Mouse (Mus musculus) hindbrain, embryonic 15.5 days (tissue): ENCODE measurements around the gene Nr2c2. TPM values are rescaled to one million over a fixed set of nuclear protein-coding genes. Genes with fewer than 3 reads are reported as not detected.
A peak's percentile ranks its signal among the peaks of the same experiment; 100 is the strongest.
"Not testable (repeated sequence)": the region's sequence is repeated elsewhere in the genome, so short reads cannot be mapped to it uniquely, and the experiment has no call there.

Source experiments
- ATAC-seq: fragments of 200-750 bp; cut with Nextera tagmentation; 2 replicates; pipeline ENCODE4 v1.8.0; 2017; ENCODE audit warnings: low read depth, moderate number of reproducible peaks, moderate TSS enrichment; ENCODE audit not compliant: low FRiP score
- H3K27ac ChIP-seq: fragments of 300-500 bp; sonication (generic); replicated peaks from 2 replicates; pipeline ENCODE4 v1.5.1; 2015; ENCODE audit warnings: mild to moderate bottlenecking, inconsistent platforms
- H3K27me3 ChIP-seq: fragments of 300-500 bp; sonication (generic); 2 replicates; pipeline ENCODE4 v1.6.1; 2015; ENCODE audit warnings: control low read depth, inconsistent platforms
- H3K36me3 ChIP-seq: fragments of 300-500 bp; sonication (generic); 2 replicates; pipeline ENCODE4 v1.6.1; 2015; ENCODE audit warnings: control low read depth, inconsistent platforms
- H3K4me1 ChIP-seq: fragments of 300-500 bp; sonication (generic); replicated peaks from 2 replicates; pipeline ENCODE4 v1.6.1; 2015; ENCODE audit warnings: control low read depth, inconsistent platforms
- H3K4me2 ChIP-seq: fragments of 300-500 bp; sonication (generic); 2 replicates; pipeline ENCODE4 v1.6.1; 2015; ENCODE audit warnings: moderate library complexity, mild to moderate bottlenecking, inconsistent platforms
- H3K4me3 ChIP-seq: fragments of 300-500 bp; sonication (generic); 2 replicates; pipeline ENCODE4 v1.5.1; 2015; ENCODE audit warnings: mild to moderate bottlenecking, inconsistent platforms
- H3K9ac ChIP-seq: fragments of 300-500 bp; sonication (generic); 2 replicates; pipeline ENCODE4 v1.6.1; 2015; ENCODE audit warnings: inconsistent platforms
- H3K9me3 ChIP-seq: fragments of 300-500 bp; sonication (generic); 2 replicates; pipeline ENCODE4 v1.6.1; 2016; ENCODE audit warnings: control low read depth, inconsistent platforms
- WGBS: fragments of 180-500 bp; shearing (Covaris S2); methylation state at CpG from one replicate; pipeline ENCODE4 v1.1.7; 2015; 5-methylcytosine and 5-hydroxymethylcytosine counted together
- polyA plus RNA-seq: library from polyadenylated mRNA; unstranded; fragments of >200 nt; fragmentation: Nextera tagmentation; extraction: Ambion mirVana; gene quantifications from 2 replicates; pipeline ENCODE4 v1.2.1, GENCODE M21; 2015

The Nr2c2 gene
- polyA plus RNA-seq, 1 experiment from 2014 or later, result 39.4 TPM

DNA sequence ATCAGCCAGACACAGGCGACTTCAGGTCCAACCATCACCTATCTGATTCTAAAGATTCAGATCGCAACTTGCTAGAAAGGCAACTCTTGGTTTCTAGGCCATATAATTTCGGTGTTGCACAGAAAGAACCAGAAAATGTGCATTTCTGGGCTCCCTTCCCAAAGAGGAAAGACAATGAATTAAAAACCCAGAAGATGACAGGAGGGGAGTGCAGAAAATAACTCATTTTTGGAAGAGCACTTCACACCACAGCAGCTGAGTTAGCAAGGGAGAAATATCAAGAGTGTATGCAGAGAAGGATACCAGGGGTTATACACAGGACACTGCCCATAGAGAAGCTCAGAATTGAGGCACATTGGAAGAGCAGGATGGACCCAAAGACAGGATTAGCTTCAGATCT is 6.3 kb upstream of the Nr2c2 start:
- H3K9me3 ChIP-seq, result no peaks in the 10 kb centered on the region
- no peaks in the 10 kb centered on the region for H3K27me3 ChIP-seq
- H3K4me3 ChIP-seq, result no peak overlapping the region
- 87% methylated on average over 3 of the region's 3 CpGs for WGBS
- no peaks in the 10 kb centered on the region for H3K36me3 ChIP-seq
- H3K27ac ChIP-seq, result no peak overlapping the region
- H3K4me1 ChIP-seq, result peaks cover under 1% of the 10 kb centered on the region
- no peak for ATAC-seq
- no peak overlapping the region for H3K4me2 ChIP-seq
- no peak overlapping the region for H3K9ac ChIP-seq

GRCm38 (mm10) chr6:92089141-92089540 is 2.0 kb upstream of the Nr2c2 start:
- 86% methylated on average over 7 of the region's 7 CpGs for WGBS
- H3K4me2 ChIP-seq, H3K27me3 ChIP-seq, ATAC-seq, H3K9ac ChIP-seq, H3K9me3 ChIP-seq, H3K36me3 ChIP-seq, H3K27ac ChIP-seq, H3K4me3 ChIP-seq: not testable (repeated sequence)
- H3K4me1 ChIP-seq, result peaks cover 25% of the 10 kb centered on the region

DNA sequence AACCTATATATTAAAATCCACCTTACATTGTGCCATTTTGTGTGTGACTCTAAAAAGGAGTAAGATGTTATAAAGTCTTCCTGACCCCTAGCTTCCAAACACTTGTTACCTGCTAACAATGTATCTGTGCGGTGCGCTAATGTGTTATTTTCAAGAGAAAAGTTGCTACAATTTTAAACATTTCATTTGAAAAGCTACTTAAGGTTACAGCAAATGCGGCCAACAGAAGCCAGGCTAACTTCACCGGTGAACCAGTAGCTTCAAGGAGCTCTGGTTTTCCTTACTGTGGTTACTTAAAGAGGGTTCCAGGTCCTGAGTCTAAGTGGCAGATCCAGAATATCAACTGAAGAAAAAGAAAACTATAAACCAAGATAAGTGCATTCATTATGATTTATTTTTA is 1.2 kb upstream of the Nr2c2 start:
- no peak for ATAC-seq
- no peaks in the 10 kb centered on the region for H3K9me3 ChIP-seq
- no peaks in the 10 kb centered on the region for H3K36me3 ChIP-seq
- H3K4me1 ChIP-seq, result peaks cover 33% of the 10 kb centered on the region
- 0 out of 2 replicates have a peak overlapping the region, but pooled peaks have one; percentile 13 for H3K4me3 ChIP-seq
- no peak overlapping the region; the same call in 1 of the 2 replicates for H3K27ac ChIP-seq
- H3K4me2 ChIP-seq, result peak overlapping the region; percentile 67
- peak overlapping the region; percentile 10; the same call in 1 of the 2 replicates for H3K9ac ChIP-seq
- WGBS, result 92% methylated on average over 4 of the region's 4 CpGs
- no peaks in the 10 kb centered on the region for H3K27me3 ChIP-seq

DNA sequence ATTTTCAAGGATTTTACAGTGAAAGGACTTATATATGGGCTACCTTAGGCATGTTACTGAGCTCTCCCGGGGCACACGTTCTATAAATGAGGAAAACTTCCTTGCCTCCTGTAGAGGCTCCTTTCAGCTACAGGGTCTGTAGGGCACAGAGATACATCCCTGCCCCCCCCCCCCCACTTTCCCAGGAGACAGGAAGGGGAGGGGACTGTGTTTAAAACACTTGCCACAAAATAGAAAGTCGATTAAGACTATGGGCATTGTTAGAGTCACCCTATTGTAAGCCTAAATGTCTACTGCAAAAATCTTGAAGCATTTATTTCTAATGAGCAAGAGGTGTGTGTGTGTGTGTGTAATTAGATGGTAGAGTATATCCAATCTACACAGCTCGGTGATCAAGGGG is 693 bp upstream of the Nr2c2 start:
- Histone ChIP-seq H3K4me3 (peak overlapping the region; percentile 96), H3K27ac (peak overlapping the region; percentile 98), H3K9me3 (no peaks in the 10 kb centered on the region), H3K9ac (peak overlapping the region; percentile 97), H3K27me3 (no peaks in the 10 kb centered on the region), H3K4me1 (peaks cover 38% of the 10 kb centered on the region), H3K36me3 (no peaks in the 10 kb centered on the region), H3K4me2 (peak overlapping the region; percentile 67)
- no peak for ATAC-seq
- WGBS, result 2% methylated on average over 4 of the region's 4 CpGs

- H3K4me2 ChIP-seq, result peak overlapping the region; percentile 67
- WGBS, result 0% methylated on average over 57 of the region's 81 CpGs
- peaks cover 38% of the 10 kb centered on the region for H3K4me1 ChIP-seq
- no peaks in the 10 kb centered on the region for H3K36me3 ChIP-seq
- ATAC-seq, result peak; percentile 99
- peak overlapping the region; percentile 97 for H3K9ac ChIP-seq
- H3K9me3 ChIP-seq, result no peaks in the 10 kb centered on the region
- peak overlapping the region; percentile 96 for H3K4me3 ChIP-seq
- H3K27ac ChIP-seq, result peak overlapping the region; percentile 98
- H3K27me3 ChIP-seq, result no peaks in the 10 kb centered on the region
Observed at GRCm38 (mm10) chr6:92091767-92092489, 738 bp downstream of the Nr2c2 start.

DNA sequence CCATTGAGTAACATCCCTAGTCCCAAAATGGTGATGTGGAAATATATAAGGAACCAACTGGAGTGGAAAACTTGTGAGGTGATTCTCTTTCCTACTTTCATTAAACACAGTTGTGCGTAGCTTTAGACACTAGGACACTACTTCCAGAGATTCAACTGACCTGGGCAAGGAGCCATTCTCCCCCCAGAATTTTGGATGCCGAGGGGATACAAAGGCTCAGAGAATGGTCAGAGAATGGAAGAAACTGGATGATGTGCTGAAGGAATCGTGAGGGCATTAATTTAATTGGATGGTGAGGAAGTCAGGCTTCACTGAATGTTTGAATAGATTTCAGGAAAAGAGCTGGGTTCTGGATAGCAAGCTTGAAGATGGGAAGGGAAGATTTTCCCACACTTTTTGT is 1.5 kb downstream of the Nr2c2 start:
- H3K9ac ChIP-seq, result peak overlapping the region; percentile 97
- peak overlapping the region; percentile 98 for H3K27ac ChIP-seq
- peak overlapping the region; percentile 96 for H3K4me3 ChIP-seq
- no peaks in the 10 kb centered on the region for H3K27me3 ChIP-seq
- H3K4me1 ChIP-seq, result peaks cover 38% of the 10 kb centered on the region
- H3K36me3 ChIP-seq, result no peaks in the 10 kb centered on the region
- no peaks in the 10 kb centered on the region for H3K9me3 ChIP-seq
- peak overlapping the region; percentile 67 for H3K4me2 ChIP-seq
- WGBS, result 14% methylated on average over 3 of the region's 3 CpGs
- ATAC-seq, result no peak

DNA sequence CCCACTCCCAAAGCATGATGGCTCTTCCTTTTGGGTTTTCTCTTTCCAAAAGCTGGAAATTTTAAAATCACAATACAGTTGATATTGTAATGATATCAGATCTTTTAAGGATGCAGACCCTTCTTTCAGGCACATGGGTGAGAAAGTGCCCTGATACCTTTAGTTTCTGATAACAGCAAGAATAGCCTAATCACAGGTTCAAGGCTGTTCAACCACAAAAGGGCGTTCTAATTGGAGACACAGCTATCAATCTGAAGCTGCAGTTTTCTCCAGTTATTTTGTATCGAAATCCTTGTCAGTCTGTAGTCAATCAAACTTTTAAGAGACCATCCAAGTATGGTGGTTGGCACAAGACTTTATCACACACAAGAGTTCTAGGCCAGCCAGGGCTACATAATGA is 2.7 kb downstream of the Nr2c2 start:
- H3K36me3 ChIP-seq, result no peaks in the 10 kb centered on the region
- no peak overlapping the region for H3K4me3 ChIP-seq
- no peak overlapping the region for H3K9ac ChIP-seq
- no peak overlapping the region for H3K27ac ChIP-seq
- peak overlapping the region; percentile 67 for H3K4me2 ChIP-seq
- ATAC-seq, result no peak
- H3K4me1 ChIP-seq, result peaks cover 38% of the 10 kb centered on the region
- 89% methylated on average over 2 of the region's 2 CpGs for WGBS
- no peaks in the 10 kb centered on the region for H3K9me3 ChIP-seq
- H3K27me3 ChIP-seq, result no peaks in the 10 kb centered on the region

DNA sequence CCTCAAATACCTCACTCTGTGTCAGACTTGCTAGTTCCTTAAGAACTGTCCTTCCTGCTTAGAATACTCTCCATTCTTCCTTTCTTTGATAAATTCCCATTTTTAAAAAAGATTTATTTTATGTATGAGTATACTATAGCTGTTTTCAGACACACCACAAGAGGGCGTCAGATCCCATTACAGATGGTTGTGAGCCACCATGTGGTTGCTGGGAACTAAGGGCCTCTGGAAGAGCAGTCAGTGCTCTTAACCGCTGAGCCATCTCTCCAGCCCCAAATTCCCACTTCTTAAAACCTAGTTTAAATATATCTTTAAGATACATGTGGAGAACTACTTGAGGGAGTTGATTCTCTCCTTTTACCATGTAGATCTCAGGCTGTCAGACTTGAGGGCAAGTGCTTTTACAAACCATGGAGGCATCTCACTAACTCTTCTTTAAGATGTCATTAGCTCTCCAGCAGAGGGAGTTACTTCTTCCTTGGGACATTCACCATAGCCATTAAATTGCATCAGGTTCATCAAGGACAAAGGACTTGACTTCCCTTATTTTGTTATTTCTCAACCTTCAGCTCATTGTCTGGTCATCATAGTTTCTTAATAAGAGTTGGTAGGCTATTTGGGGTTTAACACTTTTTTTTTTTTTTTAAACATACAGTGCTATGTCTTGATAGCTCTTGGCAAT is 9.6 kb downstream of the Nr2c2 start:
- H3K4me1 ChIP-seq, result no peaks in the 10 kb centered on the region
- no peaks in the 10 kb centered on the region for H3K36me3 ChIP-seq
- no peaks in the 10 kb centered on the region for H3K27me3 ChIP-seq
- H3K4me2 ChIP-seq, result no peak overlapping the region
- 72% methylated on average over 2 of the region's 2 CpGs for WGBS
- no peak overlapping the region for H3K9ac ChIP-seq
- H3K4me3 ChIP-seq, result no peak overlapping the region
- ATAC-seq, result no peak
- H3K9me3 ChIP-seq, result no peaks in the 10 kb centered on the region
- no peak overlapping the region for H3K27ac ChIP-seq

DNA sequence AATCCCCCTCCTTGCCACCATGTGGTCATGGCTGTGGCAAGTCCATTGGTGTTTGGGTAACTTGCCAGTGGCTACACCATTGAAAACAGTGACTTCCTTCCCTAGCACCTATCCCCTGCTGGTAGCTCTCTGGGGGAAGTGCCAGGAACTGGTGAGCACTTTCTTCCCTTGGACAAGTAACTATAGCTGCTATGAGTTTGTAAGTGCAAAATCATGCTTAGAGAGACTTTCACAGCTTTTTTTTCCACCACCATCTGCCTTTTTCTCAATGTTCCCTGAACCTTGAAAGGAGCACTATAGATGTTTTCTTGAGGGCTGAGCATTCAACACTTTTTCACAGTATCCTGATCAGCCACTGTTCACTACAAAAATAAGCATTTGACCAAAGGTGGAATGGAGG is 33.4 kb downstream of the Nr2c2 start:
- no peak for ATAC-seq
- no peaks in the 10 kb centered on the region for H3K36me3 ChIP-seq
- H3K27me3 ChIP-seq, result no peaks in the 10 kb centered on the region
- no peaks in the 10 kb centered on the region for H3K9me3 ChIP-seq
- H3K9ac ChIP-seq, result no peak overlapping the region
- H3K27ac ChIP-seq, result no peak overlapping the region
- H3K4me2 ChIP-seq, result no peak overlapping the region
- no peak overlapping the region for H3K4me3 ChIP-seq
- H3K4me1 ChIP-seq, result no peaks in the 10 kb centered on the region

DNA sequence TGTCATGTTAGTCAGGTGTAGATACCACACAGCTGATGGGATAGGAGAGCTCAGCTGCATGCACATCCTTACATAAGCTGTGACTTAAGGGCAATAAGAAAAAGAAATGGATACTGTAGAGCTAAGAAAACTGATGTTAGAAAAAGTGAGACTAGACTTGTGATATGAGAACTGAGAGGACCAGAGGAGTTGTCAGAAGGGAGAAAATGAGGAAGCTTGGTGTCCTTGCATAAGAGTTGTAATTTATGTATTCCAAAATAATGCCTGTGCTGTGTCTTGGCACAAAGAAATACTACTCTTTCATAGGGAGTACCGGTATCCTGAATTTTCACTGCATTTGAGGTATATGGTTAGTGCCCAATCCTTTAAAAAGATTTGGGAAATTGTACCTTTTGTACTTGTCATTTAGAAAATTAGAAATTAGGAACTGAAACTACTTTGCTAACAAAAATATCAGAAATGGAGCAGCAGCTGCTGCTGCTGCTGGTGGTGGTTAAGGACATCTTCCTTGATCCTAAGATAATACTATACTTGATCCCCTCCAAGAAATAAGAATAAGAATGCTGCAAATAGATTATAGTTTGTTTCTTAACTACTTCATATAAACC is 35.8 kb downstream of the Nr2c2 start:
- no peaks in the 10 kb centered on the region for H3K27me3 ChIP-seq
- no peaks in the 10 kb centered on the region for H3K36me3 ChIP-seq
- H3K9me3 ChIP-seq, result no peaks in the 10 kb centered on the region
- no peak for ATAC-seq
- 0 out of 2 replicates have a peak, but pooled peaks cover under 1% of the 10 kb centered on the region for H3K4me1 ChIP-seq
- WGBS, result 100% methylated on average over 1 of the region's 1 CpGs
- no peak overlapping the region for H3K27ac ChIP-seq
- H3K4me3 ChIP-seq, result no peak overlapping the region
- no peak overlapping the region for H3K9ac ChIP-seq
- no peak overlapping the region for H3K4me2 ChIP-seq

- H3K4me2 ChIP-seq, result no peak overlapping the region
- H3K27me3 ChIP-seq, result no peaks in the 10 kb centered on the region
Observed at GRCm38 (mm10) chr6:92131456-92131855, 40.3 kb downstream of the Nr2c2 start.

More at GRCm38 (mm10) chr6:92131456-92131855, 40.3 kb downstream of the Nr2c2 start:
- 92% methylated on average over 1 of the region's 1 CpGs for WGBS
- no peaks in the 10 kb centered on the region for H3K36me3 ChIP-seq
- ATAC-seq, result no peak
- H3K9ac ChIP-seq, result no peak overlapping the region
- H3K27ac ChIP-seq, result no peak overlapping the region
- no peak overlapping the region for H3K4me3 ChIP-seq
- no peaks in the 10 kb centered on the region for H3K9me3 ChIP-seq
- 0 out of 2 replicates have a peak, but pooled peaks cover 3% of the 10 kb centered on the region for H3K4me1 ChIP-seq
